Mouse (Mus musculus): ENCODE measurements around the gene Marveld1. TPM values are rescaled to one million over a fixed set of nuclear protein-coding genes. Genes with fewer than 3 reads are reported as not detected.

The Marveld1 gene
- 18.7 TPM for polyA plus RNA-seq (2017; shearing (Covaris generic))

GRCm38 (mm10) chr19:42147170-42147768 lies at the start of gene Marveld1:
Gene Marveld1 (plus strand): TSS chr19:42147400.

GRCm38 (mm10) chr19:42128787-42129508 lies 18.3 kb upstream of the Marveld1 start, which contains the start of gene Avpi1:
Gene Avpi1 (minus strand): TSS chr19:42129059.

DNA sequence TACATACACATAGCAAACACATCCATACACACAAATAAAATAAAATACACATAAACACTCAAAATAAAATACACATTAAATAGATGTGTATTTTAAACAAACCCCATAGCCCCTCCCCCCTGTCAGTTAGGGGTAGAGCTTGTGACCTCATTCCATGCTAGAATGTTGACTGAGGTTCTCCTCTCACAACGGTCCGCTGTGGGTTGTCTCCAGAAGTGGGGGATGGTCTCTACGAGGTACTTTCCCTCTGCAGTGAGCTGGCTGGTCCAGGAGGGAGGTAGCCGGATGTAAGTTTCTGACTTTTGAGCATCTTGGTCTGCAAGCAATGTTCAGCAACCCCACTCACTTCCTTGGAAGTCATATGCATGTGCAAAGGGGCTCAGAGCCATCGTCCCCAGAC lies 16.6 kb downstream of the Marveld1 start, which contains the start of gene Zfyve27:
TSS of gene Zfyve27 (plus strand) at position 188 of the 400 bp plus-strand sequence.

Other genes with a start within 250 kb of the Marveld1 start
- 173 TPM for gene Pgam1, start 235.5 kb upstream of the Marveld1 start, polyA plus RNA-seq (2017; shearing (Covaris generic))
- 61.7 TPM for gene Exosc1, start 214.0 kb upstream of the Marveld1 start, polyA plus RNA-seq (2017; shearing (Covaris generic))
- gene Zdhhc16, start 213.9 kb upstream of the Marveld1 start, polyA plus RNA-seq (2017; shearing (Covaris generic)): 32.4 TPM
- gene Mms19, start 166.2 kb upstream of the Marveld1 start, polyA plus RNA-seq (2017; shearing (Covaris generic)): 57.3 TPM
- gene Ubtd1, start 165.6 kb upstream of the Marveld1 start, polyA plus RNA-seq (2017; shearing (Covaris generic)): 5.6 TPM
- gene Ankrd2, start 111.4 kb upstream of the Marveld1 start, polyA plus RNA-seq (2017; shearing (Covaris generic)): not detected
- not detected for gene Hoga1, start 101.8 kb upstream of the Marveld1 start, polyA plus RNA-seq (2017; shearing (Covaris generic))
- gene 4933411K16Rik, start 95.2 kb upstream of the Marveld1 start, polyA plus RNA-seq (2017; shearing (Covaris generic)): not detected
- gene Morn4, start 61.0 kb upstream of the Marveld1 start, polyA plus RNA-seq (2017; shearing (Covaris generic)): 1.9 TPM
- gene Pi4k2a, start 56.9 kb upstream of the Marveld1 start, polyA plus RNA-seq (2017; shearing (Covaris generic)): 57.2 TPM
- 33.8 TPM for gene Avpi1, start 18.3 kb upstream of the Marveld1 start, polyA plus RNA-seq (2017; shearing (Covaris generic))
- 62.3 TPM for gene Zfyve27, start 16.6 kb downstream of the Marveld1 start, polyA plus RNA-seq (2017; shearing (Covaris generic))
- not detected for gene Sfrp5, start 54.9 kb downstream of the Marveld1 start, polyA plus RNA-seq (2017; shearing (Covaris generic))
- gene Golga7b, start 100.2 kb downstream of the Marveld1 start, polyA plus RNA-seq (2017; shearing (Covaris generic)): not detected